Mouse (Mus musculus): ENCODE results near the gene Cpeb4.

GRCm38 (mm10) chr11:31831451-31831850 is 40.6 kb upstream of the Cpeb4 start:
- TF ChIP-seq CTCF (IDR thresholded peaks at IDR 0.05; ENCODE audit: borderline replicate concordance, insufficient read depth, low read depth, low read length), result no peak
- no peak for TF ChIP-seq POLR2A (IDR thresholded peaks at IDR 0.05; ENCODE audit: borderline replicate concordance, insufficient read depth, low read length)
